Mouse (Mus musculus): ENCODE measurements at regions not wholly inside any gene's neighbourhood (a gene's known extent, or its start where the extent isn't known, plus 50 kb on each side); places are given as distances from the start of the nearest gene placed in this dataset.

GRCm38 (mm10) chr5:54411275-54411904 lies 413.1 kb downstream of the Stim2 start:
- no peak overlapping the region for H3K27ac ChIP-seq (ENCODE audit: low read length)

GRCm38 (mm10) chr5:54419811-54420470 lies 421.6 kb downstream of the Stim2 start:
- H3K36me3 ChIP-seq (ENCODE audit: control insufficient read depth, insufficient read depth) = no peaks in the 10 kb centered on the region
- no peak overlapping the region for H3K4me2 ChIP-seq (ENCODE audit: low read length)
- no peaks in the 10 kb centered on the region for H3K27me3 ChIP-seq (replicated peaks; ENCODE audit: control insufficient read depth, insufficient read depth, low read length)
- H3K4me3 ChIP-seq (replicated peaks; ENCODE audit: low read length) = no peak overlapping the region
- no peaks in the 10 kb centered on the region for H3K4me1 ChIP-seq (replicated peaks; ENCODE audit: control insufficient read depth, insufficient read depth, low read length)
- H3K9ac ChIP-seq (replicated peaks; ENCODE audit: low read depth, low read length) = no peak overlapping the region
- H3K27ac ChIP-seq (ENCODE audit: low read length) = no peak overlapping the region
- ATAC-seq = no peak
- WGBS = 75% methylated on average over 5 of the region's 5 CpGs
- no peaks in the 10 kb centered on the region for H3K9me3 ChIP-seq (ENCODE audit: control insufficient read depth, low read length)

More at GRCm38 (mm10) chr5:54411275-54411904, 413.1 kb downstream of the Stim2 start:
- WGBS = 46% methylated on average over 5 of the region's 5 CpGs
- H3K27me3 ChIP-seq (replicated peaks; ENCODE audit: control insufficient read depth, insufficient read depth, low read length) = no peaks in the 10 kb centered on the region
- no peak overlapping the region for H3K4me2 ChIP-seq (ENCODE audit: low read length)
- no peaks in the 10 kb centered on the region for H3K9me3 ChIP-seq (ENCODE audit: control insufficient read depth, low read length)
- H3K36me3 ChIP-seq (ENCODE audit: control insufficient read depth, insufficient read depth) = no peaks in the 10 kb centered on the region
- H3K9ac ChIP-seq (replicated peaks; ENCODE audit: low read depth, low read length) = no peak overlapping the region
- H3K4me1 ChIP-seq (replicated peaks; ENCODE audit: control insufficient read depth, insufficient read depth, low read length) = peaks cover 4% of the 10 kb centered on the region
- ATAC-seq = peak; percentile 52; the same call in 1 of the 2 replicates
- no peak overlapping the region for H3K4me3 ChIP-seq (replicated peaks; ENCODE audit: low read length)

GRCm38 (mm10) chr5:54439286-54439685 lies 441.0 kb downstream of the Stim2 start:
- Histone ChIP-seq H3K27me3 (replicated peaks; ENCODE audit: control insufficient read depth, insufficient read depth, low read length) (no peaks in the 10 kb centered on the region), H3K36me3 (ENCODE audit: control insufficient read depth, insufficient read depth) (no peaks in the 10 kb centered on the region), H3K4me3 (replicated peaks; ENCODE audit: low read length) (no peak overlapping the region), H3K4me1 (replicated peaks; ENCODE audit: control insufficient read depth, insufficient read depth, low read length) (peaks cover 4% of the 10 kb centered on the region; the same call in 1 of the 2 replicates), H3K4me2 (ENCODE audit: low read length) (no peak overlapping the region), H3K9ac (replicated peaks; ENCODE audit: low read depth, low read length) (no peak overlapping the region), H3K27ac (ENCODE audit: low read length) (no peak overlapping the region), H3K9me3 (ENCODE audit: control insufficient read depth, low read length) (no peaks in the 10 kb centered on the region)
- 82% methylated on average over 1 of the region's 1 CpGs for WGBS
- ATAC-seq = no peak

- no peak overlapping the region for H3K4me2 ChIP-seq (ENCODE audit: low read length)
- H3K27me3 ChIP-seq (replicated peaks; ENCODE audit: control insufficient read depth, insufficient read depth, low read length) = no peaks in the 10 kb centered on the region
- no peak overlapping the region for H3K9ac ChIP-seq (replicated peaks; ENCODE audit: low read depth, low read length)
- no peaks in the 10 kb centered on the region for H3K9me3 ChIP-seq (ENCODE audit: control insufficient read depth, low read length)
- ATAC-seq = peak; percentile 82
- peaks cover 4% of the 10 kb centered on the region; the same call in 1 of the 2 replicates for H3K4me1 ChIP-seq (replicated peaks; ENCODE audit: control insufficient read depth, insufficient read depth, low read length)
- no peaks in the 10 kb centered on the region for H3K36me3 ChIP-seq (ENCODE audit: control insufficient read depth, insufficient read depth)
- 16% methylated on average over 6 of the region's 6 CpGs for WGBS
- no peak overlapping the region for H3K27ac ChIP-seq (ENCODE audit: low read length)
- H3K4me3 ChIP-seq (replicated peaks; ENCODE audit: low read length) = no peak overlapping the region
Observed at GRCm38 (mm10) chr5:54440794-54441447, 442.6 kb downstream of the Stim2 start.

GRCm38 (mm10) chr5:54441598-54441997 lies 443.3 kb downstream of the Stim2 start:
- no peak overlapping the region for H3K9ac ChIP-seq (replicated peaks; ENCODE audit: low read depth, low read length)
- H3K27me3 ChIP-seq (replicated peaks; ENCODE audit: control insufficient read depth, insufficient read depth, low read length) = no peaks in the 10 kb centered on the region
- no peak overlapping the region for H3K27ac ChIP-seq (ENCODE audit: low read length)
- no peaks in the 10 kb centered on the region for H3K36me3 ChIP-seq (ENCODE audit: control insufficient read depth, insufficient read depth)
- peaks cover 4% of the 10 kb centered on the region; the same call in 1 of the 2 replicates for H3K4me1 ChIP-seq (replicated peaks; ENCODE audit: control insufficient read depth, insufficient read depth, low read length)
- no peak overlapping the region for H3K4me2 ChIP-seq (ENCODE audit: low read length)
- peak; percentile 34; the same call in 1 of the 2 replicates for ATAC-seq
- H3K4me3 ChIP-seq (replicated peaks; ENCODE audit: low read length) = no peak overlapping the region
- 53% methylated on average over 4 of the region's 4 CpGs for WGBS
- H3K9me3 ChIP-seq (ENCODE audit: control insufficient read depth, low read length) = no peaks in the 10 kb centered on the region

- no peaks in the 10 kb centered on the region for H3K36me3 ChIP-seq (ENCODE audit: control insufficient read depth, insufficient read depth)
Observed at GRCm38 (mm10) chr5:54483916-54484315, 485.6 kb downstream of the Stim2 start.

More at GRCm38 (mm10) chr5:54483916-54484315, 485.6 kb downstream of the Stim2 start:
- Histone ChIP-seq H3K4me1 (replicated peaks; ENCODE audit: control insufficient read depth, insufficient read depth, low read length) (no peaks in the 10 kb centered on the region), H3K4me2 (ENCODE audit: low read length) (no peak overlapping the region), H3K27me3 (replicated peaks; ENCODE audit: control insufficient read depth, insufficient read depth, low read length) (no peaks in the 10 kb centered on the region), H3K9ac (replicated peaks; ENCODE audit: low read depth, low read length) (no peak overlapping the region), H3K4me3 (replicated peaks; ENCODE audit: low read length) (no peak overlapping the region), H3K27ac (ENCODE audit: low read length) (no peak overlapping the region), H3K9me3 (ENCODE audit: control insufficient read depth, low read length) (0 out of 2 replicates have a peak, but pooled peaks cover 4% of the 10 kb centered on the region)
- ATAC-seq = no peak
- 94% methylated on average over 1 of the region's 1 CpGs for WGBS
